Mouse (Mus musculus): ENCODE data around the gene Lzic.

- TF ChIP-seq MYC (IDR thresholded peaks at IDR 0.05; ENCODE audit: low read depth, low read length), result no peak
- no peak for TF ChIP-seq EP300 (IDR thresholded peaks at IDR 0.05; ENCODE audit: low read depth in 1 of 2, low read length in 2 of 2)
- TF ChIP-seq CTCF (IDR thresholded peaks at IDR 0.05 in 2 of 3, conservative IDR thresholded peaks at IDR 0.05 in 1 of 3; ENCODE audit: control insufficient read depth in 1 of 3, insufficient read depth in 1 of 3, low read depth in 2 of 3, low read length in 3 of 3, poor library complexity in 1 of 3, severe bottlenecking in 1 of 3), result no peak
- TF ChIP-seq E2F4 (IDR thresholded peaks at IDR 0.05; ENCODE audit: borderline replicate concordance, low read depth, low read length), result no peak
These were observed 40.1 kb downstream of the Lzic start for GRCm38 (mm10) chr4:149525170-149525569.
